Mouse (Mus musculus) neural tube, embryonic 12.5 days (tissue): Measurements from ENCODE around the gene St3gal3. TPM values are rescaled to one million over a fixed set of nuclear protein-coding genes. Genes with fewer than 3 reads are reported as not detected.

Experiments used
- ATAC-seq: fragments of 200-750 bp; cut with Nextera tagmentation; 2 replicates; pipeline ENCODE4 v1.8.0; 2017; ENCODE audit warnings: low read depth, mild to moderate bottlenecking, moderate TSS enrichment, moderate library complexity; ENCODE audit not compliant: low FRiP score
- H3K27ac ChIP-seq: fragments of 300-500 bp; sonication (generic); 2 replicates; pipeline ENCODE4 v1.5.1; 2016
- H3K27me3 ChIP-seq: fragments of 300-500 bp; sonication (generic); replicated peaks from 2 replicates; pipeline ENCODE4 v1.6.1; 2016; ENCODE audit warnings: mild to moderate bottlenecking
- H3K36me3 ChIP-seq: fragments of 300-500 bp; sonication (generic); 2 replicates; pipeline ENCODE4 v1.6.1; 2016; ENCODE audit warnings: mild to moderate bottlenecking
- H3K4me1 ChIP-seq: fragments of 300-500 bp; sonication (generic); 2 replicates; pipeline ENCODE4 v1.6.1; 2016
- H3K4me2 ChIP-seq: fragments of 300-500 bp; sonication (generic); replicated peaks from 2 replicates; pipeline ENCODE4 v1.6.1; 2016; ENCODE audit warnings: mild to moderate bottlenecking
- H3K4me3 ChIP-seq: fragments of 300-500 bp; sonication (generic); 2 replicates; pipeline ENCODE4 v1.5.1; 2016
- H3K9ac ChIP-seq: fragments of 300-500 bp; sonication (generic); 2 replicates; pipeline ENCODE4 v1.6.1; 2016; ENCODE audit warnings: mild to moderate bottlenecking
- H3K9me3 ChIP-seq: fragments of 300-500 bp; sonication (generic); 2 replicates; pipeline ENCODE4 v1.6.1; 2016; ENCODE audit warnings: mild to moderate bottlenecking
- WGBS: fragments of 180-500 bp; shearing (Covaris S2); methylation state at CpG from one replicate; pipeline ENCODE4 v1.1.7; 2016; 5-methylcytosine and 5-hydroxymethylcytosine counted together
- polyA plus RNA-seq: library from polyadenylated mRNA; unstranded; fragments of >200 nt; fragmentation: Nextera tagmentation; extraction: Ambion mirVana; gene quantifications from 2 replicates; pipeline ENCODE4 v1.2.1, GENCODE M21; 2016

Gene St3gal3
- polyA plus RNA-seq, 1 experiment from 2014 or later = 9.4 TPM

DNA sequence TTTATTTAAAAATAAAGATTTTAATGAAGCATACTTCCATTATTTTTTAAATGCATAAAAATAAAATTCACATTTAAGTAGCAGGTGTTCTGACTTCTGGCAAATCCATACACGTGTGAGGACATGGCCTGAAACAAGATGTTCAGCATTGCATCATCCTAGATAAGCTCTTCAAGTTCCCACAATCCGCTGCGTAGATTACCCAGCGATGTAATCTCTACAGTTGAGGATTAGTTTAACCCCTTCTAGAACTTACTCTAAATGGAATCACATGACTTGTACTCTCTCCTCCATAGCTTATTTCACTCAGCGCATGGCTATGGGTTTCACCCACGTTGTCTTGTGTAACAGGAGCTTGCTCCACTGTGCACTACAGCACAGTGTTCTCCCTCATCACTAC, 33.2 kb downstream of the St3gal3 start:
- Histone ChIP-seq H3K4me2 (no peak overlapping the region), H3K36me3 (0 out of 2 replicates have a peak, but pooled peaks cover under 1% of the 10 kb centered on the region), H3K9ac (no peak overlapping the region), H3K4me1 (0 out of 2 replicates have a peak, but pooled peaks cover 3% of the 10 kb centered on the region), H3K27ac (no peak overlapping the region), H3K27me3 (no peaks in the 10 kb centered on the region), H3K9me3 (no peaks in the 10 kb centered on the region), H3K4me3 (no peak overlapping the region)
- WGBS = 92% methylated on average over 6 of the region's 6 CpGs
- ATAC-seq = no peak

DNA sequence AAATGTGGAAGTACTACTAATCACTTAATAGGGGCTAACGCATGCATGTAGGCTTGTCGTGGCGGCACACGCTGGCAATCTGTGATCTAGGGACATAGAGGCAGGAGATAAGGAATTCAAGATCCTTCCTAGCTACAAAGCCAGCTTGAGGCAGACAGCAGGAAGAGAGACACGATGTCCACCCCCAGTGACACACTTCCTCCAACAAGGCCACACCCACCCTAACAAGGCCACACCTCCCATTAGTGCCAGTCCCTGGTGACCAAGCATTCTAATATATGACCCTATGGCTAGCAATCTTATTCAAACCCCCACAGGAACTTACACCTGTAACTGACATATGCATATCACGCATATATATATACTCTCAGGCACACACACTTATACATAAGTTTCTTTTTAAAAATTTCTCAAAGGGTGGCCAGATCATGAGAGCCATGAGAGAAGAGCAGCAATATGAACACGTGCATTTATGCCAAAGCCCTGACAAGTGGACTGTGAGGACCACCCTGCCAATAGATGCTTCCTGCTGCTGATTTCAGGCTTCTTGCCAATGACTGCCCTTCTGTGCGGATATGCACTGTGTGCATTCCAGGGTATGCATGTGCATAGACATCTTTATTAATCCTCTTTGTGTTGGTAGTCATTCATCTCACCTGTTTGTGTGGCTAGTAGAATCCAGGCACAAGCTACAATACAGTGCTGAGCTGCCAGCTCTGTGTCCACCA, 34.9 kb downstream of the St3gal3 start:
- 94% methylated on average over 8 of the region's 8 CpGs for WGBS
- ATAC-seq = no peak
- Histone ChIP-seq H3K4me2 (no peak overlapping the region), H3K27ac (no peak overlapping the region), H3K9ac (no peak overlapping the region), H3K27me3 (no peaks in the 10 kb centered on the region), H3K4me1 (0 out of 2 replicates have a peak, but pooled peaks cover 3% of the 10 kb centered on the region), H3K36me3 (no peaks in the 10 kb centered on the region), H3K9me3 (no peaks in the 10 kb centered on the region), H3K4me3 (no peak overlapping the region)

DNA sequence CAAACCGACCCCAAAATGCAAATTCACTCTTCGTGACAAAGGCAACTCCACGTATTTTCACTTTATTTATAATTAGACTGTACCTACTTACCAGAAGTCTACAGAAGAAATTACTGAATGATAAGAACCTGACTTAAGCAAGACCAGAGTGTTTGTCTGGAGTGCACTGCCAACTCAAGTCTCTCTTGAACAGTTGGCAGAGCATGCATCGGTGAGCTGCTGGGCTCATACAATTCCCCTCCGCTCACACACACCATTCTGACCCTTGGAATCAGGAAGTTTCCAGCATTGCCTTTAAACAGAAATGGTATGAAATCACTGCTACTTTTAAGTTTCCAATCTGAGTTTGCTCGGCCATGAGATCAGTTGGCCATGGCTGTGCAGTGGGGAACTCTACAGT, 36.1 kb downstream of the St3gal3 start:
- 97% methylated on average over 6 of the region's 6 CpGs for WGBS
- no peak overlapping the region for H3K4me2 ChIP-seq

DNA sequence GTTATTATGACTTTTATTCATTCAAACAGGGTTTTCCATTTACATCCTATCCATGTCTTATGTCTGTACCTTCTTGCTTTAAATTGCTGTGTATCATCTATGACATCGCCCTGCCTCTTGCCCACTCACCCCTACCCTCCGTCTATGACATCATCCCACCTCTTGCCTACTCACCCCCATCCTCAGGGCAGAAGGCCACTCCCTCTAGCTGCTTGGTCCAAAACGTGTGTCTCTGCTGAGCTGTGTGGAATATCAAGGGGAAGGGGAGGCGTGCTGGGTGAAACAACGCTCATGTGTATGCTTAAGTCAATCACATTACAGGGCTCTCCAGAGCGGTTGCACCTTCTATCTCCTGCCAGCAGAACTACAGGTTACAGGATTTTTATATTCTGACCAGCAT, 38.6 kb downstream of the St3gal3 start:
- 86% methylated on average over 6 of the region's 6 CpGs for WGBS
- no peak overlapping the region for H3K9ac ChIP-seq
- no peak for ATAC-seq

More for the DNA sequence above, 36.1 kb downstream of the St3gal3 start:
- no peaks in the 10 kb centered on the region for H3K27me3 ChIP-seq
- H3K9ac ChIP-seq = no peak overlapping the region
- H3K9me3 ChIP-seq = no peaks in the 10 kb centered on the region
- H3K4me3 ChIP-seq = no peak overlapping the region
- H3K27ac ChIP-seq = no peak overlapping the region
- H3K36me3 ChIP-seq = no peaks in the 10 kb centered on the region
- H3K4me1 ChIP-seq = 0 out of 2 replicates have a peak, but pooled peaks cover 3% of the 10 kb centered on the region
- no peak for ATAC-seq

DNA sequence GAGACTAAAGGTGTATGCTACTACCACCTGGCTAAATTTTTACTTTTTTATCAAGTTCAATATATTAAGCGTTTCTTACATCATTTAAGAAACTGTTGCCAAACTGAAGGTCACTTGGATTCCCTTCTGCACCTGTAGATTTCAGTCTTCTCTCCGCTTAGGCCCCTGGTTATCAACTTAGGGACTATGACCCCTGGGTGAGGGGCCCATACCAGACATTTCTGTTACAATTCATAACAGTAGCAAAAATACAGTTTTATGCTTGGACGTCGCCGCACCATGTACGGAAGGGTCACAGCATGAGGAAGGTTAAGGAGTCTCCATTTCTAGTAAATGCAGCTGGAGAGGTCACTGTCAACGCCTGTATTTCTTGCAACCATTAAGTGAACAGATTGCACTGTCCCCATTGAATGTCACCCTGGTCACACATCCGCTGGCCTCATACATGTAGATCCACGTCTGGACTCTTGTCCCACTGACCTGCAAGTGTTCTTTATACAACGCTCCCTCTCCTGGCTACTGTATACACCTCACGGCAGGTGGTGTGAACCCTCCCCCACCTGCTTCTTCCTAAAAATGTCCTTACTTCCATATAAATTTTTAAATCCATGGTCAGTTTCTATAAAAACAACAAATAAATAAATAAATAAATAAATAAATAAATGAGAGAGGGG, 41.8 kb downstream of the St3gal3 start:
- Histone ChIP-seq H3K27me3 (no peaks in the 10 kb centered on the region), H3K4me1 (0 out of 2 replicates have a peak, but pooled peaks cover 4% of the 10 kb centered on the region), H3K4me3 (no peak overlapping the region), H3K36me3 (no peaks in the 10 kb centered on the region), H3K27ac (no peak overlapping the region), H3K9me3 (no peaks in the 10 kb centered on the region), H3K4me2 (no peak overlapping the region), H3K9ac (no peak overlapping the region)
- ATAC-seq = no peak
- WGBS = 95% methylated on average over 11 of the region's 11 CpGs

More for the DNA sequence above, 38.6 kb downstream of the St3gal3 start:
- no peak overlapping the region for H3K27ac ChIP-seq
- no peak overlapping the region for H3K4me3 ChIP-seq
- 0 out of 2 replicates have a peak, but pooled peaks cover 3% of the 10 kb centered on the region for H3K4me1 ChIP-seq
- no peaks in the 10 kb centered on the region for H3K9me3 ChIP-seq
- no peaks in the 10 kb centered on the region for H3K27me3 ChIP-seq
- H3K4me2 ChIP-seq = no peak overlapping the region
- no peaks in the 10 kb centered on the region for H3K36me3 ChIP-seq

DNA sequence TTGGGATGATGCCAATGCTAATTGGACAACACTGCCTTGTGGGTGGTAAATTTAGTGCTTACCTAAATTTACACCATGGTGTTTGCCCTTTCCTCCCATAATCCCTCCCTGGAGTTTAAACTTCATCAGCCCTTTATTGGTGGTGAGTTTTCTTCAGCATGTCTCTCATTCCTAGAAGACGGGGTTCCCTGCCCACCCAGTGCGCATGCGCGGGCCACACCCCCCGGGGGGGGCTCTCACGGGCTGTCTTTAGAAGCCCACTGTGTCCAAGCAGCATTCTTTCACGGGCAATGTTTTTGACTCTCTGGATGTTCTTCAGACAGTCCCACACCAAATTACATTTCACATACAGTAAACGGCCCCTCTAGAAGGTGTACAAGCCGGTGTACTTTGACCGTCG, 44.3 kb downstream of the St3gal3 start:
- 0 out of 2 replicates have a peak, but pooled peaks cover 4% of the 10 kb centered on the region for H3K4me1 ChIP-seq
- no peaks in the 10 kb centered on the region for H3K36me3 ChIP-seq
- H3K27ac ChIP-seq = no peak overlapping the region
- H3K9ac ChIP-seq = no peak overlapping the region
- no peak overlapping the region for H3K4me3 ChIP-seq
- 92% methylated on average over 11 of the region's 11 CpGs for WGBS
- no peak overlapping the region for H3K4me2 ChIP-seq
- H3K9me3 ChIP-seq = no peaks in the 10 kb centered on the region
- ATAC-seq = no peak
- H3K27me3 ChIP-seq = no peaks in the 10 kb centered on the region

DNA sequence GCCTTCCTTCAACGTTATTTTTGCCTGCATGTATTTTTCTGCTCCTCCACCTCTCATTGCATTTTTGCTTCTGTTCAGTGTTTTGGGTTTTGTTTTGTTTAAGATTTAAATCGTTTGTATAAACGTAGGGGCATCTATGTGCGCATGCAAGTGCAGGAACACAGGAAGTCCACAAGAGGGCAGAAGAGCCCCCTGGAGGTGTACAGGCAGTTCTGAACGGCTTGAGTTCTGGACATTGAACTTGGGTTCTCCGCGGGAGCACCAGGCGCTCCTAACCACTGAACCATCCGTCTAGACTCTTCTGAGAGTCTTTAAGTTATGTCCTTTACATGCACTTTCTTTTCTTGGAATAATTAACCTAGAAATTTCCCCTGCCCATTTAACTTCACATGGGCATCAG, 44.8 kb downstream of the St3gal3 start:
- 60% methylated on average over 9 of the region's 9 CpGs for WGBS
- H3K4me1 ChIP-seq = 0 out of 2 replicates have a peak, but pooled peaks cover 4% of the 10 kb centered on the region
- no peak overlapping the region for H3K4me2 ChIP-seq
- H3K9me3 ChIP-seq = no peaks in the 10 kb centered on the region
- H3K4me3 ChIP-seq = no peak overlapping the region
- no peaks in the 10 kb centered on the region for H3K27me3 ChIP-seq
- no peak for ATAC-seq
- no peak overlapping the region for H3K9ac ChIP-seq
- H3K27ac ChIP-seq = no peak overlapping the region
- H3K36me3 ChIP-seq = no peaks in the 10 kb centered on the region

DNA sequence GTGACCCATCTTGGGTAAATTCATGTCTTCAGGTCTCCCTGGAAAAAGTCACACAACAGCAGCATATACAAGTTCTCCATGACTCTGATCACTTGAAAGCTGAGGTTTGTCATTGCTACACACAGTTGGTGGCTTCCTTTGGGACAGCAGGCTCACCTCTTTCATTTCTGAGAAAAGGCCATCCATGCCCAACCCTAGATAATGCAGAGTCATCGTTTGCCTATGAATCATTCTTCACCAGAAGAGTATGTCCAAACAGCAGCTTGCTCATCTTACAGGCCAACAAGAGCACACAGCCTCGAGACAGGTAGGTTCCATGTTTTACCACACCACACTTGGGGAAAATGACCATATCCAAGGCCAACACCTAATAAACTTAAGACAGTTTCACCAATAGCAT, 45.9 kb downstream of the St3gal3 start:
- Histone ChIP-seq H3K27ac (no peak overlapping the region), H3K9ac (no peak overlapping the region), H3K36me3 (no peaks in the 10 kb centered on the region), H3K27me3 (no peaks in the 10 kb centered on the region), H3K4me3 (no peak overlapping the region), H3K4me1 (0 out of 2 replicates have a peak, but pooled peaks cover 4% of the 10 kb centered on the region), H3K4me2 (no peak overlapping the region), H3K9me3 (no peaks in the 10 kb centered on the region)
- ATAC-seq = no peak
- WGBS = 86% methylated on average over 2 of the region's 2 CpGs

DNA sequence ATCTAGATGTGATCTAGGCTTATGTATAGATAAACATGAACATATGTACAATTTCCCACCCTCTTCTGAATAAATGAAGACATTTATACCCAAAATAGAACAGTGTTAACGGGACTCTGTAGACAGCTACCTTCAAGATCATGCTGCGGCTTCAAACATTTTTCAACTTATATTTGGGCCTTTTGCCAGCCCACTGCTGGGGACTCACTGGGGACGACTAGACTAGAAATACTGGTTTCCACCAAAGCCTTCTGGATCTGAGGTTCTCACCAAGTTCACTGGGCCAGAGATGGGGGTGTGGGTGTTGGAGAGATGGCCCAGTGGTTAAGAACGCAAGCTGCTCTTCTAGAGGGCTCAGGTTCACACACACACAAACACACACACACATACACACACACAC, 49.7 kb downstream of the St3gal3 start:
- no peak for ATAC-seq
- WGBS = 79% methylated on average over 4 of the region's 4 CpGs
- no peaks in the 10 kb centered on the region for H3K27me3 ChIP-seq
- H3K4me1 ChIP-seq = peaks cover 7% of the 10 kb centered on the region; the same call in 1 of the 2 replicates
- H3K9ac ChIP-seq = no peak overlapping the region
- H3K9me3 ChIP-seq = no peaks in the 10 kb centered on the region
- H3K36me3 ChIP-seq = no peaks in the 10 kb centered on the region
- no peak overlapping the region for H3K4me3 ChIP-seq
- H3K4me2 ChIP-seq = no peak overlapping the region
- H3K27ac ChIP-seq = no peak overlapping the region

DNA sequence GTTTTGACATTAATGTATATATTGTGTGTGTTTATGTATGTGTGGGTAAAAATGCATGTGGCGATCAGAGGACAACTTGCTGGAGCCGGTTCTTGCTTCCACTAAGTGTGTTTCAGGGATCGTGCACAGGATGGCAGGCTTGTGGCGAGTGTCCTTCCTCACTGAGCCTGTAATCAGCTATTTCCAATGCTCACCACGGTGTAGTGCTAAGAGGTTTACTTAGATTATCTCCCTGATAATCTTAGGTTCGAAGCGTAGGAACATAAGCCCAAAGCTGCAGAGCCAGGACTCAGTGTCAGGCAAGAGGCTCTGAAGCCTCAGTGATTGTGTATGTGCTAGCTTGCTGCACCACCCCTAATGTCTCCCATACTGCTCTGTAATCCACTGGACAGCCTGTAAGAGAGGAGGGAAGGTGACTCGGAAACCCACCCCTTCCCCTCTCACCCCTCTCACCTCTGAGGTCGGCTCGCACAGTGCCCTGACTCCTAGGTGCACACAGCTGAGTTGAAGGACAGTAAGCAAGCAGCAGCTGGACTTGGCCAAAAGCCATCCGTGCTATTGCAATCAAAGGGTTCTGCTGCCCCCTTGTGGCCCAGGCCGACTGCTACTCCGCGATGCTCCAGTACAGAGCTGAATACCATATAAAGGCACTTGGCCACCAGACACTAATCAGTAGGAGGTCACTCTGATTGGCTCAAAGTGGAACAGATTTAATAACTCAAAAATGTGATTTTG, 51.3 kb downstream of the St3gal3 start:
- Histone ChIP-seq H3K27me3 (no peaks in the 10 kb centered on the region), H3K9ac (0 out of 2 replicates have a peak overlapping the region, but pooled peaks have one; percentile 29), H3K9me3 (no peaks in the 10 kb centered on the region), H3K4me3 (no peak overlapping the region), H3K4me2 (0 out of 2 replicates have a peak overlapping the region, but pooled peaks have one; percentile 22), H3K4me1 (peaks cover 5% of the 10 kb centered on the region), H3K27ac (no peak overlapping the region), H3K36me3 (no peaks in the 10 kb centered on the region)
- peak; percentile 88 for ATAC-seq
- WGBS = 40% methylated on average over 14 of the region's 14 CpGs

DNA sequence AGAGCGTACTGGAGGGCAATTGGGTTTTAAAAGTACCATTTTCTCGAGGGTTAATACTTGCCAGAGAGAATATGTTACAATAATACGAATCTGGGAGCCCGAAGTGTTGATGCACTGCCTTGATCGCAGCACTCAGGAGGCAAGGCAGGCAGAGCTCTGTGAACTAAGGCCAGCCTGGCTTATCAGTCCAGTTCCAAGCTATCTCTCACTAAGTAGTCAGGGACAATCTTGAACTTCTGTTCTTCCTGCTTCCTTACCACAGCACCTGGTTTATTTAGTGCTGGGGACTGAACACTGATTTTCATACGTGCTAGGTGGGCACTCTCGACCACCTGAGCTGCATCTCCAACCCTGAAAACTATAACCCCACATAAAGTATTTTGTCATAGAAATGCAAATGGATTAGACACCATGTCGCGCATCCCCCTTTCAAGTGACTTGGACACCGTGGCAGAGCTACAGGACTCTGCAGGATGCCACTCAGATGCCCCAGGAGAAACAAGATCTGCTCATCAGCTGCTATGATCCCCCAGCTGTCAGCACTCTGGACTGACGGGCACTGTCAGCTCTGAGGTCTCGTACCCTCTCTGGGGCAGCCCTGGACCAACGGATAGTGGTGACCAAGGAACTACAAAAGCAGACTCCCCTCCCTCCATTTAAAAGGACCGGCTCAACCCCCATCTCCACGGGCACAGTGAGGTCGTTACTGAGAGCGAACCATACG, 52.9 kb downstream of the St3gal3 start:
- WGBS = 81% methylated on average over 18 of the region's 18 CpGs
- no peak overlapping the region for H3K9ac ChIP-seq
- no peak for ATAC-seq

More for the DNA sequence above, 52.9 kb downstream of the St3gal3 start:
- no peaks in the 10 kb centered on the region for H3K36me3 ChIP-seq
- H3K4me1 ChIP-seq = peaks cover 10% of the 10 kb centered on the region
- H3K9me3 ChIP-seq = no peaks in the 10 kb centered on the region
- no peak overlapping the region for H3K4me3 ChIP-seq
- H3K27me3 ChIP-seq = no peaks in the 10 kb centered on the region
- no peak overlapping the region for H3K27ac ChIP-seq
- H3K4me2 ChIP-seq = no peak overlapping the region
